Mouse (Mus musculus) embryonic stem cell, embryonic (primary cell): ENCODE measurements at regions not wholly inside any gene's neighbourhood (a gene's known extent, or its start where the extent isn't known, plus 50 kb on each side); places are given as distances from the start of the nearest gene placed in this dataset.

Source experiments
- CTCF ChIA-PET, 4 experiments: fragments of 300-600 bp in 2 of 4; fragments of 350-600 bp in 2 of 4; sonication (Branson Sonifier 250); formaldehyde crosslinking; loops; one replicate each; lab custom pipeline; 2022; ENCODE audit warnings: inconsistent platforms in 2 of 4; lab: Charles Lee
- POLR2A ChIA-PET, 4 experiments: fragments of 300-600 bp in 2 of 4; fragments of 350-600 bp in 2 of 4; sonication (Branson Sonifier 250); formaldehyde crosslinking; loops; one replicate each; lab custom pipeline; 2022; ENCODE audit warnings: antibody characterized with exemption in 4 of 4, inconsistent platforms in 1 of 4; lab: Charles Lee

DNA sequence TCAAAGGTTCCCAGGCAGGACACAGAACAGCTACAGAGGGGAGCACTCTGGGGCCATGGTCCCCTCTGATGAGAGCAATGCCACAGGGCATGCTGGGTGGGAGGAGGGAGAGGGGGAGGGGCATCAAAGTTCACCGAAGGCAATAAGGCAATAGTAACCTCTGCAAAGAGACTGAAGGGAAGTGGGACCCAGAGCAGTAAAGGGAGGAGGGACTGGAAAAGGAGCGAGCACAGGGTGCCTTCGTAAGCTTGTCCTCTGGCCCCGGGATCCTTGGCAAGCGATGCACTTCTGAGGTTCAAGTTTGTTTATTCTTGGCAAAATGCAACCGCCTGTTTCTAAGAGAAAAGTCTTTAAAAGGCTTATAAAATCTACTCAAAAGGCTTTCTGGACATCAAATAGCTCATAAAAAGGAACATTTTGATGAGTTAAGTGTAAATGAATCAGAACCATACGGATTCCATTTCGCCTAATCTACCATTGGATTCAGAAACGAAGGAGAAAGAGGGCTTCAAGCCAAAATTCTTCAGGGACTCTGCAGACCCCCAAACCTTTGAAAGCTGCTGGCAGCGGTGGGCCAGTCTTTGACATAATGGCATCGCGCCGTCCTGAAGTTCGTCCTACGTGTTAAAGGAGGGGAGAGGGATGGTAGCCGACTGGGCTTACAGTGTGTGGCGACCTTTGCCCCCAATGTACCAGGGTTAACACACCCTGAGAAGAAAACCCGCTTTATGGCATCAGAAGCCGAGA lies 151.8 kb upstream of the Tbx3 start:
- CTCF ChIA-PET: interaction anchor here in 1 of 4 experiments (0.5 kb wide), 2 partner anchors 15 to 1082 kb away, joined by 3 to 6 read pairs; no protein-coding TSS in a partner anchor
- POLR2A ChIA-PET: interaction anchor here in 2 of 4 experiments (0.6 to 1.4 kb wide), 4 partner anchors 10 to 915 kb away, joined by 3 to 6 read pairs (median 4); no protein-coding TSS in a partner anchor

GRCm38 (mm10) chr5:119524171-119524570 lies 146.3 kb upstream of the Tbx3 start:
- POLR2A ChIA-PET: interaction anchor here in 3 of 4 experiments (0.6 to 1.2 kb wide), 9 partner anchors 9 to 1079 kb away, joined by 3 to 6 read pairs (median 5); partner anchors contain the start of gene Tbx3 (in 1 of the 3)
- CTCF ChIA-PET: interaction anchor here in 2 of 4 experiments (0.7 to 0.8 kb wide), 2 partner anchors 40 to 41 kb away, joined by 3 to 4 read pairs; no protein-coding TSS in a partner anchor

- CTCF ChIA-PET: no interaction called here
- POLR2A ChIA-PET: no interaction called here
Observed at GRCm38 (mm10) chr5:119525960-119526359, 144.5 kb upstream of the Tbx3 start.

- ChIA-PET POLR2A (no interaction called here), CTCF (interaction anchor here in 2 of 4 experiments (0.5 to 0.6 kb wide), 2 partner anchors 369 to 567 kb away, joined by 3 read pairs; no protein-coding TSS in a partner anchor)
Observed at GRCm38 (mm10) chr5:119530009-119530408, 140.5 kb upstream of the Tbx3 start.

DNA sequence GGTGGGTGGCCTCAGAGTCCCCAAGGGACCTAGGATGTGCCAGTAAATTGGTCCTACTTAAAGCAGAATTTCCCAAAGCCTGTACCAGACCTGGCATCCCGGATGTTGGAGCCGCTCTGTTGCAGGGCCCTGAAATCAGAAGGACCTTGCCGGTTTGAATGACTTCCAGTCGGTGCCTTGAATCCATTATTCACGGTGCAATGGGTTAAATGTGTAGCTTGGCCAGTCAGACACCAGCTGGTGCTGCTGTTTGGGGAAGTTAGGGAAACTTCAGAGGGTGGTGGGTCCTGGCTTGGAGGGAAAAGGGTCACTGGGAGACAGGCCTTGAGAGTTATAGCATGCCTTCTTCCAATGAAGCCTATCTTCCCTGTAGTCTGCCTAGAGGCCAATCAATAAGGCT lies 135.5 kb upstream of the Tbx3 start:
- CTCF ChIA-PET: no interaction called here
- POLR2A ChIA-PET: interaction anchor here in 1 of 4 experiments (0.8 kb wide), 1 partner anchor 136 kb away, joined by 3 read pairs; the partner anchor contains the start of gene Tbx3

GRCm38 (mm10) chr5:119542836-119543235 lies 127.6 kb upstream of the Tbx3 start:
- POLR2A ChIA-PET: interaction anchor here in 3 of 4 experiments (0.7 to 1.7 kb wide), 9 partner anchors 12 to 169 kb away, joined by 3 to 6 read pairs (median 4); partner anchors contain the start of gene Tbx3 (in 2 of the 3)
- CTCF ChIA-PET: interaction anchor here in 3 of 4 experiments (0.5 to 0.9 kb wide), 4 partner anchors 12 to 168 kb away, joined by 3 read pairs; no protein-coding TSS in a partner anchor

DNA sequence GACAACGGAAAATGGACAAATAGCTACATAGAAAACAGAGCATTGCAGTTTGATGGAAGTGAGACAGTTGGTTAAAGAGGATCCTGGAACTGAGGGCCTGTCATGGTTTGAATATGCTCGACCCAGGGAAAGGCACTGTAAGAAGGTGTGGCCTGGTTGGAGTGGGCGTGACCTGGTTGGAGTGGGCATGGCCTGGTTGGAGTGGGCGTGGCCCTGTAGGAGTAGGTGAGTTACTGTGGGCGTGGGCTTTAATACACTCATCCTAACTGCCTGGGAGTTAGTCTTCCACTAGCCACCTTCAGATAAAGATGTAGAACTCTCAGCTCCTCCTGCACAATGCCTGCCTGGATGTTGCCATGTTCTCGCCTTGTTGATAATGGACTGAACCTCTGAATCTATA lies 126.8 kb upstream of the Tbx3 start:
- CTCF ChIA-PET: interaction anchor here in 1 of 4 experiments (0.6 kb wide), 1 partner anchor 178 kb away, joined by 5 read pairs; no protein-coding TSS in a partner anchor
- POLR2A ChIA-PET: interaction anchor here in 3 of 4 experiments (0.6 to 1.7 kb wide), 5 partner anchors 11 to 169 kb away, joined by 3 to 4 read pairs (median 4); no protein-coding TSS in a partner anchor

GRCm38 (mm10) chr5:119544681-119545080 lies 125.8 kb upstream of the Tbx3 start:
- POLR2A ChIA-PET: interaction anchor here in 1 of 4 experiments (0.6 kb wide), 1 partner anchor 17 kb away, joined by 3 read pairs; no protein-coding TSS in a partner anchor
- CTCF ChIA-PET: no interaction called here

GRCm38 (mm10) chr5:119547070-119547469 lies 123.4 kb upstream of the Tbx3 start:
- ChIA-PET POLR2A (interaction anchor here in 3 of 4 experiments (0.6 to 2.3 kb wide), 15 partner anchors 9 to 1112 kb away, joined by 3 to 9 read pairs (median 4); partner anchors contain the start of gene Tbx3 (in 2 of the 3)), CTCF (interaction anchor here in 3 of 4 experiments (0.6 to 2.2 kb wide), 3 partner anchors 144 to 761 kb away, joined by 3 to 6 read pairs (median 3); no protein-coding TSS in a partner anchor)

- POLR2A ChIA-PET: interaction anchor here in 1 of 4 experiments (1.4 kb wide), 1 partner anchor 35 kb away, joined by 3 read pairs; no protein-coding TSS in a partner anchor
Observed at GRCm38 (mm10) chr5:119550916-119551315, 119.6 kb upstream of the Tbx3 start.

GRCm38 (mm10) chr5:119553469-119553868 lies 117.0 kb upstream of the Tbx3 start:
- POLR2A ChIA-PET: interaction anchor here in 2 of 4 experiments (0.6 to 0.7 kb wide), 3 partner anchors 33 to 1080 kb away, joined by 3 to 5 read pairs (median 4); no protein-coding TSS in a partner anchor
- CTCF ChIA-PET: interaction anchor here in 1 of 4 experiments (0.6 kb wide), 1 partner anchor 167 kb away, joined by 4 read pairs; no protein-coding TSS in a partner anchor

More at GRCm38 (mm10) chr5:119550916-119551315, 119.6 kb upstream of the Tbx3 start:
- CTCF ChIA-PET: interaction anchor here in 1 of 4 experiments (0.8 kb wide), 1 partner anchor 336 kb away, joined by 3 read pairs; no protein-coding TSS in a partner anchor

GRCm38 (mm10) chr5:119557071-119557470 lies 113.4 kb upstream of the Tbx3 start:
- ChIA-PET CTCF (interaction anchor here in 2 of 4 experiments (0.6 kb wide), 2 partner anchors 137 to 146 kb away, joined by 3 read pairs; no protein-coding TSS in a partner anchor), POLR2A (interaction anchor here in 1 of 4 experiments (1.0 kb wide), 1 partner anchor 124 kb away, joined by 3 read pairs; no protein-coding TSS in a partner anchor)

- ChIA-PET CTCF (no interaction called here), POLR2A (interaction anchor here in 2 of 4 experiments (0.5 to 1.1 kb wide), 3 partner anchors 27 to 124 kb away, joined by 3 to 4 read pairs (median 3); no protein-coding TSS in a partner anchor)
Observed at GRCm38 (mm10) chr5:119559696-119560095, 110.8 kb upstream of the Tbx3 start.

DNA sequence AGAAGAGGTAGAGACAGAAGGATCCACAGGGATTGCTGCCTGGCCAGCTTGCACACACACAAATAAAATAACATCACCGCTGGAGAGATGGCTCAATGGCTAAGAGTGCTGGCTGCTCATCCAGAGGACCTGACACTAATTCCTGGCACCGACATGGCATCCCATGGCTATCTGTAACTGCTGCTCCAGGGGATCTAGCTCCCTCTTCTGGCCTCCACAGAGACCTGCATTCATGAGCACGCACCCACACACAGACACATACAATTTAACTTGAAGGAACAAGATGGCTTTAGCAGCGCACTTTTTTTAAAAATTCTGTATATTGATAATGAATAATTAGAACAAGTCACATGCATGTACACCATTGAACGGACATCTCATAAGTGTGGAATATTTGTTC lies 110.1 kb upstream of the Tbx3 start:
- POLR2A ChIA-PET: interaction anchor here in 2 of 4 experiments (0.5 to 1.1 kb wide), 3 partner anchors 26 to 123 kb away, joined by 3 to 4 read pairs (median 3); no protein-coding TSS in a partner anchor
- CTCF ChIA-PET: interaction anchor here in 1 of 4 experiments (0.7 kb wide), 1 partner anchor 1098 kb away, joined by 6 read pairs; no protein-coding TSS in a partner anchor

GRCm38 (mm10) chr5:119561531-119561930 lies 108.9 kb upstream of the Tbx3 start:
- POLR2A ChIA-PET: interaction anchor here in 1 of 4 experiments (0.6 kb wide), 1 partner anchor 62 kb away, joined by 3 read pairs; no protein-coding TSS in a partner anchor
- CTCF ChIA-PET: interaction anchor here in 2 of 4 experiments (0.7 kb wide), 2 partner anchors 15 to 657 kb away, joined by 3 to 6 read pairs; no protein-coding TSS in a partner anchor

GRCm38 (mm10) chr5:119563510-119564351 lies 106.7 kb upstream of the Tbx3 start:
- ChIA-PET POLR2A (interaction anchor here in 2 of 4 experiments (0.6 to 1.9 kb wide), 7 partner anchors 9 to 149 kb away, joined by 3 to 7 read pairs (median 4); partner anchors contain the start of gene Tbx3 (in 1 of the 2)), CTCF (interaction anchor here in 2 of 4 experiments (0.5 to 0.6 kb wide), 3 partner anchors 10 to 141 kb away, joined by 3 to 5 read pairs (median 4); no protein-coding TSS in a partner anchor)

GRCm38 (mm10) chr5:119567639-119568038 lies 102.8 kb upstream of the Tbx3 start:
- POLR2A ChIA-PET: interaction anchor here in 3 of 4 experiments (0.6 to 1.2 kb wide), 4 partner anchors 19 to 176 kb away, joined by 3 to 4 read pairs (median 3); no protein-coding TSS in a partner anchor
- CTCF ChIA-PET: no interaction called here
